Mouse (Mus musculus) yolk sac, embryonic 10.5 days (tissue): ENCODE data around the gene Adcy5.

Experiments used
- DNase-seq: peaks from one replicate; pipeline ENCODE4 v3.0.0-alpha.2; 2017; ENCODE audit warnings: low spot score

Adcy5 gene

GRCm38 (mm10) chr16:35154641-35155390 is at the start of gene Adcy5:
Gene Adcy5 (plus strand): TSS chr16:35154877.
- DNase-seq, result peak; percentile 29

- no peak for DNase-seq
Observed at GRCm38 (mm10) chr16:35107985-35108384, 46.7 kb upstream of the Adcy5 start.

GRCm38 (mm10) chr16:35109156-35109555 is 45.5 kb upstream of the Adcy5 start:
- no peak for DNase-seq

- DNase-seq, result no peak
Observed at GRCm38 (mm10) chr16:35109656-35110291, 44.9 kb upstream of the Adcy5 start.

- peak; percentile 80 for DNase-seq
Observed at GRCm38 (mm10) chr16:35110410-35111142, 44.1 kb upstream of the Adcy5 start.

- DNase-seq, result no peak
Observed at GRCm38 (mm10) chr16:35111143-35111620, 43.5 kb upstream of the Adcy5 start.

- DNase-seq, result no peak
Observed at GRCm38 (mm10) chr16:35113496-35113895, 41.2 kb upstream of the Adcy5 start.

GRCm38 (mm10) chr16:35116328-35116956 is 38.2 kb upstream of the Adcy5 start:
- no peak for DNase-seq

GRCm38 (mm10) chr16:35117436-35117835 is 37.2 kb upstream of the Adcy5 start:
- DNase-seq, result no peak

GRCm38 (mm10) chr16:35120603-35121002 is 34.1 kb upstream of the Adcy5 start:
- DNase-seq, result no peak

- no peak for DNase-seq
Observed at GRCm38 (mm10) chr16:35127270-35127669, 27.4 kb upstream of the Adcy5 start.

- DNase-seq, result no peak
Observed at GRCm38 (mm10) chr16:35130172-35130571, 24.5 kb upstream of the Adcy5 start.

- DNase-seq, result no peak
Observed at GRCm38 (mm10) chr16:35139416-35139815, 15.3 kb upstream of the Adcy5 start.

GRCm38 (mm10) chr16:35139873-35140619 is 14.6 kb upstream of the Adcy5 start:
- peak; percentile 10 for DNase-seq

- peak; percentile 5 for DNase-seq
Observed at GRCm38 (mm10) chr16:35140620-35140975, 14.1 kb upstream of the Adcy5 start.

GRCm38 (mm10) chr16:35141839-35142238 is 12.8 kb upstream of the Adcy5 start:
- no peak for DNase-seq

- no peak for DNase-seq
Observed at GRCm38 (mm10) chr16:35146153-35146552, 8.5 kb upstream of the Adcy5 start.

- no peak for DNase-seq
Observed at GRCm38 (mm10) chr16:35153146-35153755, 1.4 kb upstream of the Adcy5 start.

GRCm38 (mm10) chr16:35154245-35154640 is 434 bp upstream of the Adcy5 start:
- DNase-seq, result peak; percentile 23

- peak; percentile 41 for DNase-seq
Observed at GRCm38 (mm10) chr16:35155391-35156305, 971 bp downstream of the Adcy5 start.
